Mouse (Mus musculus): ENCODE measurements around the gene Gm49325.

GRCm38 (mm10) chr10:77636234-77636922 is 30.4 kb downstream of the Gm49325 start:
- no peak for TF ChIP-seq POLR2A (IDR thresholded peaks at IDR 0.05; ENCODE audit: low read depth, low read length)
- TF ChIP-seq CTCF (IDR thresholded peaks at IDR 0.05; ENCODE audit: extremely low read depth, insufficient read length, insufficient replicate concordance, low read depth, low read length): no peak

Data from small intestine, adult 2 months (tissue).